Mouse (Mus musculus) liver, adult 2 months (tissue): ENCODE data around the gene Sez6l.

Experiments
- CTCF ChIP-seq: fragments of 200-500 bp; IDR thresholded peaks from 2 replicates; pipeline ENCODE4 v1.5.1; 2011; ENCODE audit warnings: low read depth, low read length, control low read depth
- POLR2A ChIP-seq: fragments of 200-500 bp; IDR thresholded peaks from 2 replicates; pipeline ENCODE4 v1.6.1; 2011; ENCODE audit warnings: low read length, control low read depth; ENCODE audit not compliant: insufficient read depth; ENCODE audit errors: extremely low read depth

- TF ChIP-seq POLR2A, result no peak
- TF ChIP-seq CTCF, result no peak
These were observed 121.9 kb downstream of the Sez6l start for GRCm38 (mm10) chr5:112454966-112455555.
